Mouse (Mus musculus) liver, postnatal 0 days (tissue): ENCODE measurements around the gene Hist1h3c. TPM values are rescaled to one million over a fixed set of nuclear protein-coding genes. Genes with fewer than 3 reads are reported as not detected.
A peak's percentile ranks its signal among the peaks of the same experiment; 100 is the strongest.

Source experiments
- ATAC-seq: fragments of 200-750 bp; cut with Nextera tagmentation; 2 replicates; pipeline ENCODE4 v1.8.0; 2017; ENCODE audit warnings: mild to moderate bottlenecking, moderate library complexity
- DNase-seq: peaks from one replicate; pipeline ENCODE4 v3.0.0-alpha.2; 2016
- H3K27ac ChIP-seq: fragments of 300-500 bp; sonication (generic); 2 replicates; pipeline ENCODE4 v1.5.1; 2014; ENCODE audit warnings: antibody characterized with exemption, moderate library complexity, mild to moderate bottlenecking, low read depth
- H3K27me3 ChIP-seq: fragments of 300-500 bp; sonication (generic); 2 replicates; pipeline ENCODE4 v1.6.1; 2014; ENCODE audit warnings: low read length, control low read depth, mixed read lengths; ENCODE audit not compliant: insufficient read depth
- H3K36me3 ChIP-seq: fragments of 300-500 bp; sonication (generic); replicated peaks from 2 replicates; pipeline ENCODE4 v1.6.1; 2014; ENCODE audit warnings: mild to moderate bottlenecking, control low read depth, low read length, moderate library complexity, mixed read lengths; ENCODE audit not compliant: insufficient read depth
- H3K4me1 ChIP-seq: fragments of 300-500 bp; sonication (generic); 2 replicates; pipeline ENCODE4 v1.6.1; 2014; ENCODE audit warnings: antibody characterized with exemption, mild to moderate bottlenecking, control low read depth; ENCODE audit not compliant: insufficient read depth
- H3K4me2 ChIP-seq: fragments of 300-500 bp; sonication (generic); 2 replicates; pipeline ENCODE4 v1.6.1; 2014; ENCODE audit warnings: low read depth, mild to moderate bottlenecking, low read length, moderate library complexity, mixed read lengths
- H3K4me3 ChIP-seq: fragments of 300-500 bp; sonication (generic); 2 replicates; pipeline ENCODE4 v1.5.1; 2014; ENCODE audit warnings: low read depth, low read length
- H3K9ac ChIP-seq: fragments of 300-500 bp; sonication (generic); replicated peaks from 2 replicates; pipeline ENCODE4 v1.6.1; 2014; ENCODE audit warnings: mild to moderate bottlenecking, moderate library complexity
- H3K9me3 ChIP-seq: fragments of 300-500 bp; sonication (generic); 2 replicates; pipeline ENCODE4 v1.6.1; 2016; ENCODE audit warnings: mild to moderate bottlenecking, control low read depth, low read length, mixed read lengths
- CTCF ChIP-seq: sonication (generic); IDR thresholded peaks from 2 replicates; pipeline ENCODE4 v1.5.1; 2016; ENCODE audit warnings: antibody characterized with exemption, low read depth
- EP300 ChIP-seq: IDR thresholded peaks from 2 replicates; pipeline ENCODE4 v1.6.1; 2016; ENCODE audit warnings: antibody characterized with exemption, low read depth, mild to moderate bottlenecking
- WGBS: fragments of 180-500 bp; shearing (Covaris S2); extraction: QIAGEN DNeasy Blood & Tissue Kit; methylation state at CpG from one replicate; pipeline ENCODE4 v1.1.7; 2014; ENCODE audit not compliant: insufficient replicate concordance; 5-methylcytosine and 5-hydroxymethylcytosine counted together
- polyA plus RNA-seq: library from polyadenylated mRNA; unstranded; fragments of >200 nt; fragmentation: Nextera tagmentation; extraction: Ambion mirVana; gene quantifications from 2 replicates; pipeline ENCODE4 v1.2.1, GENCODE M21; 2015

The Hist1h3c gene
- polyA plus RNA-seq, 1 experiment from 2014 or later = 3.5 TPM

GRCm38 (mm10) chr13:23768834-23769397 is 23.5 kb upstream of the Hist1h3c start:
- Histone ChIP-seq H3K36me3 (no peaks in the 10 kb centered on the region), H3K9me3 (no peaks in the 10 kb centered on the region), H3K27me3 (no peaks in the 10 kb centered on the region), H3K4me2 (no peak overlapping the region), H3K4me1 (peaks cover 12% of the 10 kb centered on the region), H3K27ac (no peak overlapping the region), H3K4me3 (no peak overlapping the region), H3K9ac (no peak overlapping the region)
- DNase-seq (no peak), ATAC-seq (no peak)
- TF ChIP-seq EP300 = no peak
- no peak for TF ChIP-seq CTCF
- whole genome bisulfite sequencing = 30% methylated on average over 5 of the region's 5 CpGs

- H3K4me3 ChIP-seq = no peak overlapping the region
- H3K9me3 ChIP-seq = no peaks in the 10 kb centered on the region
- no peak overlapping the region for H3K27ac ChIP-seq
- DNase-seq (no peak), ATAC-seq (no peak)
- no peak overlapping the region for H3K4me2 ChIP-seq
- peaks cover 15% of the 10 kb centered on the region for H3K4me1 ChIP-seq
- TF ChIP-seq EP300 (no peak), CTCF (no peak)
- no peaks in the 10 kb centered on the region for H3K36me3 ChIP-seq
- no peak overlapping the region for H3K9ac ChIP-seq
- H3K27me3 ChIP-seq = no peaks in the 10 kb centered on the region
Measured at GRCm38 (mm10) chr13:23766772-23767171, 21.4 kb upstream of the Hist1h3c start.

- peak overlapping the region; percentile 59; the same call in 1 of the 2 replicates for H3K4me3 ChIP-seq
- TF ChIP-seq EP300 (0 out of 2 replicates have a peak, but pooled peaks have one; percentile 28), CTCF (no peak)
- 30% methylated on average over 1 of the region's 1 CpGs for WGBS
- H3K9me3 ChIP-seq = no peaks in the 10 kb centered on the region
- peak overlapping the region; percentile 79; the same call in 1 of the 2 replicates for H3K9ac ChIP-seq
- H3K36me3 ChIP-seq = no peaks in the 10 kb centered on the region
- no peaks in the 10 kb centered on the region for H3K27me3 ChIP-seq
- peaks cover 20% of the 10 kb centered on the region for H3K4me1 ChIP-seq
- peak overlapping the region; percentile 84 for H3K4me2 ChIP-seq
- DNase-seq = no peak
- peak overlapping the region; percentile 97 for H3K27ac ChIP-seq
- ATAC-seq = no peak
Measured at GRCm38 (mm10) chr13:23765172-23765513, 19.7 kb upstream of the Hist1h3c start.

GRCm38 (mm10) chr13:23764324-23765171 is 19.1 kb upstream of the Hist1h3c start:
- TF ChIP-seq EP300 = peak; percentile 55
- TF ChIP-seq CTCF = no peak
- peaks cover 20% of the 10 kb centered on the region for H3K4me1 ChIP-seq
- no peaks in the 10 kb centered on the region for H3K9me3 ChIP-seq
- peak overlapping the region; percentile 84 for H3K4me2 ChIP-seq
- no peaks in the 10 kb centered on the region for H3K27me3 ChIP-seq
- DNase-seq = peak; percentile 45
- H3K9ac ChIP-seq = peak overlapping the region; percentile 79
- H3K27ac ChIP-seq = peak overlapping the region; percentile 97
- H3K4me3 ChIP-seq = peak overlapping the region; percentile 59
- no peak for ATAC-seq
- WGBS = 31% methylated on average over 12 of the region's 12 CpGs
- no peaks in the 10 kb centered on the region for H3K36me3 ChIP-seq

GRCm38 (mm10) chr13:23763586-23764323 is 18.4 kb upstream of the Hist1h3c start, which contains the start of gene Hist1h1a:
TSS of gene Hist1h1a (plus strand) at chr13:23763666.
- peak; percentile 34 for ATAC-seq
- Histone ChIP-seq H3K4me3 (peak within 1 kb of the TSS; percentile 59), H3K27ac (peak within 1 kb of the TSS; percentile 97), H3K9ac (peak within 1 kb of the TSS; percentile 79), H3K27me3 (no peaks in the 10 kb centered on the region), H3K4me2 (peak within 1 kb of the TSS; percentile 84), H3K4me1 (peaks cover 24% of the 10 kb centered on the region), H3K9me3 (no peaks in the 10 kb centered on the region), H3K36me3 (no peaks in the 10 kb centered on the region)
- peak; percentile 68 for TF ChIP-seq EP300
- no peak for TF ChIP-seq CTCF
- peak; percentile 94 for DNase-seq
- 3% methylated on average over 34 of the region's 34 CpGs for WGBS

- ATAC-seq = no peak
- DNase-seq = no peak
- peak overlapping the region; percentile 84 for H3K4me2 ChIP-seq
- H3K4me1 ChIP-seq = peaks cover 24% of the 10 kb centered on the region
- peak overlapping the region; percentile 79 for H3K9ac ChIP-seq
- no peaks in the 10 kb centered on the region for H3K36me3 ChIP-seq
- peak overlapping the region; percentile 59 for H3K4me3 ChIP-seq
- TF ChIP-seq CTCF = no peak
- no peak for TF ChIP-seq EP300
- no peaks in the 10 kb centered on the region for H3K9me3 ChIP-seq
- WGBS = 1% methylated on average over 10 of the region's 10 CpGs
- no peaks in the 10 kb centered on the region for H3K27me3 ChIP-seq
- peak overlapping the region; percentile 97 for H3K27ac ChIP-seq
Measured at GRCm38 (mm10) chr13:23763242-23763585, 17.8 kb upstream of the Hist1h3c start.
